Mouse (Mus musculus) intestine, embryonic 16.5 days (tissue): ENCODE data around the gene Hdgf. TPM values are rescaled to one million over a fixed set of nuclear protein-coding genes. Genes with fewer than 3 reads are reported as not detected.
A peak's percentile ranks its signal among the peaks of the same experiment; 100 is the strongest.

Experiments
- ATAC-seq: fragments of 200-750 bp; cut with Nextera tagmentation; 2 replicates; pipeline ENCODE4 v1.8.0; 2017; ENCODE audit warnings: moderate TSS enrichment, moderate library complexity
- H3K27ac ChIP-seq: fragments of 300-500 bp; sonication (generic); 2 replicates; pipeline ENCODE4 v1.5.1; 2014; ENCODE audit warnings: mild to moderate bottlenecking, low read length
- H3K27me3 ChIP-seq: fragments of 300-500 bp; sonication (generic); replicated peaks from 2 replicates; pipeline ENCODE4 v1.6.1; 2014; ENCODE audit warnings: low read length, control low read depth, mixed read lengths; ENCODE audit not compliant: control insufficient read depth, insufficient read depth
- H3K36me3 ChIP-seq: fragments of 300-500 bp; sonication (generic); 2 replicates; pipeline ENCODE4 v1.6.1; 2014; ENCODE audit warnings: low read length, control low read depth; ENCODE audit not compliant: control insufficient read depth, insufficient read depth
- H3K4me1 ChIP-seq: fragments of 300-500 bp; sonication (generic); 2 replicates; pipeline ENCODE4 v1.6.1; 2014; ENCODE audit warnings: low read length, control low read depth, mixed read lengths; ENCODE audit not compliant: control insufficient read depth, insufficient read depth
- H3K4me2 ChIP-seq: fragments of 300-500 bp; sonication (generic); 2 replicates; pipeline ENCODE4 v1.6.1; 2014; ENCODE audit warnings: low read depth, low read length, control low read depth
- H3K4me3 ChIP-seq: fragments of 300-500 bp; sonication (generic); 2 replicates; pipeline ENCODE4 v1.5.1; 2014; ENCODE audit warnings: mild to moderate bottlenecking, low read length
- H3K9ac ChIP-seq: fragments of 300-500 bp; sonication (generic); 2 replicates; pipeline ENCODE4 v1.6.1; 2014; ENCODE audit warnings: low read depth, low read length
- H3K9me3 ChIP-seq: fragments of 300-500 bp; sonication (generic); 2 replicates; pipeline ENCODE4 v1.6.1; 2016; ENCODE audit warnings: low read length, control low read depth; ENCODE audit not compliant: control insufficient read depth
- WGBS: fragments of 180-500 bp; shearing (Covaris S2); extraction: QIAGEN DNeasy Blood & Tissue Kit; methylation state at CpG from one replicate; pipeline ENCODE4 v1.1.7; 2014; 5-methylcytosine and 5-hydroxymethylcytosine counted together
- polyA plus RNA-seq: library from polyadenylated mRNA; unstranded; fragments of >200 nt; fragmentation: Nextera tagmentation; extraction: Ambion mirVana; gene quantifications from 2 replicates; pipeline ENCODE4 v1.2.1, GENCODE M21; 2015

Hdgf gene
- polyA plus RNA-seq, 1 experiment from 2014 or later: 76.0 TPM

- ATAC-seq: 0 out of 2 replicates have a peak, but pooled peaks have one; percentile 17
- Histone ChIP-seq H3K9ac (no peak overlapping the region), H3K4me1 (peaks cover 18% of the 10 kb centered on the region), H3K4me3 (no peak overlapping the region), H3K9me3 (no peaks in the 10 kb centered on the region), H3K27me3 (no peaks in the 10 kb centered on the region), H3K27ac (no peak overlapping the region), H3K4me2 (no peak overlapping the region), H3K36me3 (peaks cover 21% of the 10 kb centered on the region)
- WGBS: 83% methylated on average over 4 of the region's 4 CpGs
These were observed 29.1 kb downstream of the Hdgf start for GRCm38 (mm10) chr3:87935201-87935600.

DNA sequence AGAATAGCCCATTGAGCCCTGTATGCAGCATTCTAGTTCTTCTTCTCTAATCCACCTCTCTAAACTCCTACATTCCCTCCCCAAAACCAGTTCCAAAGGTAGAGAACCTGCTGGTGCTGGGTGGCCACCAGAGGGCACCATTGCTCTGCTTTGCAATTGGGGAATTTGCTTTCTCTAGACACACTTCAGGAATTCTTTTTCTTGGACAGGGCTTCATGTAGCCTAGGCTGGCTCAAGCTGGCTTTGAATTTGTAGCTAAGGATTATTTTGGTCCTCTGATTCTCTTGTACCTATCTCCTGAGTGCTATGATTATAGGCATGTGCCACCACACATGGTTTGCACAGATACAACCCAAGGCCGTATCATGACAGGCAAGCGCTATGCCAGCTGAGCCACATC, 29.7 kb downstream of the Hdgf start:
- 97% methylated on average over 2 of the region's 2 CpGs for WGBS
- ATAC-seq: peak; percentile 50

DNA sequence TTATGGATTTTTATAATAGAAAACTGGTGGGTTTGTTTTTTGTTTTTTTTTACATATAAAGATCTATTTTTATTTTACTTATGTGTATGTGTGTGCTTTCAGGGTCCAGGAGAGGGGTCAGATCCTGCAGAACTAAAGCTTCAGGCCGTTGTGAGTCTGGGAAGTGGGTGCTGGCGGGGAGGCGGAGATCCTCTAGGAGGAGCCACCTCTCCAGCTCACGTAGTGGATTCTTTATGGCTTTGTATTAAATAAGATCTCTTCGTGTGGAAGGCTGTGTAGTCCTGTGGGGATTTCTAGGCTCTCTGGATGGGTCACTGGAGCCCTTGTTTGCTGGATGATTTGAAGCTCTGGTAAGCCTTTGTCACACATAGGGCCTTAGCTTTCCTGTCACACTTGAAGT, 34.5 kb downstream of the Hdgf start:
- H3K36me3 ChIP-seq: peaks cover 13% of the 10 kb centered on the region

More for the DNA sequence above, 29.7 kb downstream of the Hdgf start:
- Histone ChIP-seq H3K27me3 (no peaks in the 10 kb centered on the region), H3K9me3 (no peaks in the 10 kb centered on the region), H3K4me1 (peaks cover 17% of the 10 kb centered on the region), H3K36me3 (peaks cover 23% of the 10 kb centered on the region), H3K4me3 (no peak overlapping the region), H3K27ac (no peak overlapping the region), H3K9ac (no peak overlapping the region), H3K4me2 (no peak overlapping the region)

DNA sequence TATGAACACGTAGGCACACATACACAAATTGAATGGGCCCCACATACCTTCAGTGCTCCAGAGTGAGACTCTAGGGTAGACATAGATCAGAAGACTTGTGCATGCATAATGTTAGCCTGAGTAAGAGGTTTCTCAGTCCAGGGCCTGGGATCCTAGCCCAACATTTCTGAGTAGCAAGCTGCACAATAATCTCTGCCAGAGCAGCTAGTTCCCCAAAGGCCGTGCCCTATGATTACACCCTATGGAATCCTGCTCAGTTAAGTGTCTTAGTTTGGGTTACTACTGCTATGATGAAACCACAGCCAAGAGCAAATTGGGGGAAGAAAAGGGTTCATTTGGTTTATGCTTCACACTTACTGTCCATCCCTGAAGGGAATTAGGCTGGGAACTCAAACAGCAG, 36.4 kb downstream of the Hdgf start:
- ATAC-seq: no peak
- WGBS: 87% methylated on average over 2 of the region's 2 CpGs

More for the DNA sequence above, 34.5 kb downstream of the Hdgf start:
- Histone ChIP-seq H3K9me3 (no peaks in the 10 kb centered on the region), H3K4me3 (no peak overlapping the region), H3K27me3 (peaks cover 1% of the 10 kb centered on the region; the same call in 1 of the 2 replicates), H3K9ac (no peak overlapping the region), H3K4me2 (no peak overlapping the region), H3K27ac (no peak overlapping the region), H3K4me1 (no peaks in the 10 kb centered on the region)
- ATAC-seq: no peak
- WGBS: 64% methylated on average over 5 of the region's 5 CpGs

GRCm38 (mm10) chr3:87943586-87943985, 37.5 kb downstream of the Hdgf start:
- Histone ChIP-seq H3K4me2 (no peak overlapping the region), H3K27me3 (peaks cover 11% of the 10 kb centered on the region; the same call in 1 of the 2 replicates), H3K4me1 (peaks cover 16% of the 10 kb centered on the region), H3K27ac (no peak overlapping the region), H3K9me3 (no peaks in the 10 kb centered on the region), H3K9ac (no peak overlapping the region), H3K36me3 (peaks cover 13% of the 10 kb centered on the region), H3K4me3 (no peak overlapping the region)
- 78% methylated on average over 7 of the region's 7 CpGs for WGBS
- ATAC-seq: no peak

More for the DNA sequence above, 36.4 kb downstream of the Hdgf start:
- Histone ChIP-seq H3K4me2 (no peak overlapping the region), H3K36me3 (peaks cover 13% of the 10 kb centered on the region), H3K4me1 (peaks cover 7% of the 10 kb centered on the region; the same call in 1 of the 2 replicates), H3K27ac (no peak overlapping the region), H3K9me3 (no peaks in the 10 kb centered on the region), H3K27me3 (peaks cover 11% of the 10 kb centered on the region; the same call in 1 of the 2 replicates), H3K9ac (no peak overlapping the region), H3K4me3 (no peak overlapping the region)

- no peak for ATAC-seq
- Histone ChIP-seq H3K4me3 (no peak overlapping the region), H3K27me3 (peaks cover 24% of the 10 kb centered on the region), H3K4me1 (peaks cover 24% of the 10 kb centered on the region), H3K9ac (no peak overlapping the region), H3K27ac (no peak overlapping the region), H3K36me3 (0 out of 2 replicates have a peak, but pooled peaks cover 3% of the 10 kb centered on the region), H3K4me2 (no peak overlapping the region), H3K9me3 (no peaks in the 10 kb centered on the region)
- 38% methylated on average over 4 of the region's 4 CpGs for WGBS
These were observed 38.9 kb downstream of the Hdgf start for GRCm38 (mm10) chr3:87944838-87945600.

- peaks cover 25% of the 10 kb centered on the region for H3K4me1 ChIP-seq
These were observed 39.8 kb downstream of the Hdgf start for GRCm38 (mm10) chr3:87945781-87946540.

GRCm38 (mm10) chr3:87946541-87946860, 40.4 kb downstream of the Hdgf start:
- no peak for ATAC-seq
- Histone ChIP-seq H3K4me3 (no peak overlapping the region), H3K9ac (no peak overlapping the region), H3K27ac (no peak overlapping the region), H3K9me3 (no peaks in the 10 kb centered on the region), H3K27me3 (peaks cover 26% of the 10 kb centered on the region), H3K4me2 (no peak overlapping the region), H3K36me3 (no peaks in the 10 kb centered on the region), H3K4me1 (peaks cover 25% of the 10 kb centered on the region)
- WGBS: 44% methylated on average over 1 of the region's 1 CpGs

More at GRCm38 (mm10) chr3:87945781-87946540, 39.8 kb downstream of the Hdgf start:
- no peaks in the 10 kb centered on the region for H3K9me3 ChIP-seq
- H3K4me3 ChIP-seq: no peak overlapping the region
- no peak overlapping the region for H3K27ac ChIP-seq
- no peaks in the 10 kb centered on the region for H3K36me3 ChIP-seq
- ATAC-seq: no peak
- H3K9ac ChIP-seq: no peak overlapping the region
- H3K27me3 ChIP-seq: peaks cover 26% of the 10 kb centered on the region
- no peak overlapping the region for H3K4me2 ChIP-seq
- WGBS: 46% methylated on average over 12 of the region's 12 CpGs

GRCm38 (mm10) chr3:87947056-87947810, 41.1 kb downstream of the Hdgf start:
- Histone ChIP-seq H3K4me1 (peaks cover 25% of the 10 kb centered on the region), H3K9me3 (no peaks in the 10 kb centered on the region), H3K36me3 (no peaks in the 10 kb centered on the region), H3K27ac (no peak overlapping the region), H3K4me2 (peak overlapping the region; percentile 46), H3K4me3 (peak overlapping the region; percentile 21), H3K27me3 (peaks cover 28% of the 10 kb centered on the region), H3K9ac (peak overlapping the region; percentile 17; the same call in 1 of the 2 replicates)
- ATAC-seq: no peak
- 11% methylated on average over 26 of the region's 26 CpGs for WGBS
